Mouse (Mus musculus) gastrocnemius, postnatal 14 days (tissue): ENCODE measurements around the gene Garnl3. TPM values are rescaled to one million over a fixed set of nuclear protein-coding genes. Genes with fewer than 3 reads are reported as not detected.

ENCODE experiments used
- DNase-seq: peaks from one replicate; pipeline ENCODE4 v3.0.0; 2021; ENCODE audit warnings: mixed read lengths
- intact Hi-C: fragments of 180-260 bp; cut with DNase I; formaldehyde crosslinking; loops from one replicate; pipeline ENCODE4 v1.15.1; 2025; ENCODE audit warnings: low total_unique reads
- total RNA-seq, 2 experiments: library from RNA; stranded (reverse); gene quantifications; 2 replicates each; pipeline ENCODE4 v1.2.3; 2021

Gene Garnl3
- total RNA-seq, 2 experiments from 2014 or later, result 2.0 to 2.3 TPM

- intact Hi-C loops, result no loop called here
- DNase-seq, result no peak
Observed at GRCm38 (mm10) chr2:32963544-32963943, 167.9 kb downstream of the Garnl3 start.

GRCm38 (mm10) chr2:32962875-32963220 lies 168.6 kb downstream of the Garnl3 start:
- intact Hi-C loops, result no loop called here

GRCm38 (mm10) chr2:32962062-32962874 lies 169.2 kb downstream of the Garnl3 start:
- no peak for DNase-seq
- intact Hi-C loops, result no loop called here

More at GRCm38 (mm10) chr2:32962875-32963220, 168.6 kb downstream of the Garnl3 start:
- DNase-seq, result no peak

- intact Hi-C loops, result no loop called here
- peak; percentile 97 for DNase-seq
Observed at GRCm38 (mm10) chr2:32961192-32961995, 170.1 kb downstream of the Garnl3 start, which contains the start of the genes Rpl12 and Lrsam1. Gene Rpl12 (plus strand): TSS chr2:32961559. Gene Lrsam1 (minus strand): TSS chr2:32961614.

- intact Hi-C loops, result no loop called here
- no peak for DNase-seq
Observed at GRCm38 (mm10) chr2:32960273-32960672, 171.2 kb downstream of the Garnl3 start.

DNA sequence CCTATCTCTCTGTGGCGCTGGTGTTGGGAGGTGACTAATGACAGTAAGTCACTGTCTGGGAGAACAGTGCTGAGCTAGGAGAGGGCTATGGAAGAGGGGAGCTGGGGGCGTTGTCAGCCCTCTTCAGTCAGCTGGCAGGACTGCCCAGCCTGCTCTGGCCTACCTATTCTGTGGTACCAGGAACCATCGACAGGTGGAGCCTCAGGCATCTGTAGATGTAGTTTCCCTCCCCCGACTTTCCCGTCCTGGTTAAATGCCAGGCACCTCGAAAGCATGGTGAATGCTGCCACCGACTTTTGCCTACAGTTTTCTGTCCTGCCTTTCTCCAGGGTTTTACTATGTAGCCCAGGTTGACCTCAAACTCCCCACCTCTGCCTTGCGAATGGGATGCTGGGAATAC lies 174.1 kb downstream of the Garnl3 start:
- no peak for DNase-seq
- intact Hi-C loops, result no loop called here

GRCm38 (mm10) chr2:32954581-32954980 lies 176.9 kb downstream of the Garnl3 start:
- intact Hi-C loops, result no loop called here
- no peak for DNase-seq

DNA sequence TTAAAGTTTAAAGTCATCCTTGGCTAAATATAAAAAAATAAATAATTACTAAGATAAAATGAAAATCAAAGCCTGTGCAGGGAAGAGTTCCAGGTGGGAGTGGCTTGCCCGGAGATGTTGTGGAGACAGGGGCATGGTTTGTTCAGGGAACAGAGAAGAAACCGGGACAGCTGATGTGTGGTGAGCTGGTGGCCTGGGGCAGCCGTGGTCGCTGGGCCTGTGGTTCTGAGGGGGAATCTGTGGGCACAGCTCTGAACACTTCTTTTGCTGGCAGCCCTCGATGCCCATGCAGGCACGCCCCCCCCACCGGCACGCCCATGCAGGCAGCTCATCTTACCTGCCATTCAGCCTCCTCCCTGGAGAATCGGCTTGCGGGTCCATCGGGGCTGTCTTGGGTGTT lies 184.0 kb downstream of the Garnl3 start:
- intact Hi-C loops, result no loop called here
- DNase-seq, result no peak

GRCm38 (mm10) chr2:32940483-32940882 lies 191.0 kb downstream of the Garnl3 start:
- intact Hi-C loops, result no loop called here
- DNase-seq, result no peak

DNA sequence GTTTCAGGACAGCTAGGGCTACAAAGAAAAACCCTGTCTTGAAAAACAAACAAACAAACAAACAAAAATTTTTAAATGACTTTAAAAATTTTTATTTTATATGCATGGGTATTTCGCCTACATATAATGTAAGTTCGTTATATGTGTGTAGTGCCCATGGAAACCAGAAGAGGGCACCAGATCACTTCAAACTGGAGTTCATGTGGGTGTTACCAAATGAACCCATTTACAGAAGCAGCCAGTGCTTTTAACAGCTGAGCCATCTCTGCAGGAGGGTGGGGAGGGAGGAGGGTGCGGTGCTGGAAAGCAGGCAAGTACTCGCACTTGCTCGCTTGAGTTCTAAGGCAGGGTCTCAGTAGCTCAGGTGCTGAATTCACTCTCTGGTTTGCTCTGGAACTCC lies 192.0 kb downstream of the Garnl3 start:
- intact Hi-C loops, result no loop called here
- DNase-seq, result peak; percentile 39

DNA sequence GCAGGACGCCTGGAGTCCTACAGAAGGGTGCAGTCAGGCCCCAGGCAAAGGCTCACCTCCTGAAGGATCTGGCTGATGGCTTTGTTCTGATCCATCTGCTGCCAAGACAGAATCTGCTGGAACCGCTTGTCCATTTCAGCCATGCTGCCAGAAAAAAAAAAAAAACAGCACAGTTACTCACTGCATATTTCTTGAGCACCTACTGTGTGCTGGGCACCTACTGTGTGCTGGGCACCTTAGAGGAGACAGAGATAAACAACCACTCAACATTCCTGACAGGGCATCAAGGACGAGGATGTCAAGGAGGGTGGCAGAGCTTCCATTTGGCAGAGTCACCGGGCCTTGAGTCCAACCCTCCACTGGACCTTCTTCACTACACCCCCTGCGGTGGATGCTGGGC lies 192.7 kb downstream of the Garnl3 start:
- intact Hi-C loops, result no loop called here
- DNase-seq, result no peak

Other genes starting within 250 kb of the Garnl3 start
- gene Rpl12, start 170.1 kb downstream of the Garnl3 start, total RNA-seq, result 100 to 1,000 TPM; 105 to 143 TPM
- 10 to 100 TPM; 12.0 to 12.2 TPM for gene Lrsam1, start 170.0 kb downstream of the Garnl3 start, total RNA-seq
- gene Slc2a8, start 149.6 kb downstream of the Garnl3 start, total RNA-seq, result 10 to 100 TPM in 1 of 2 experiments, 1 to 10 TPM in 1; 8.5 to 10.5 TPM
- gene Angptl2, start 84.4 kb upstream of the Garnl3 start, total RNA-seq, result 100 to 1,000 TPM; 121 to 163 TPM
- gene Ralgps1, start 239.8 kb upstream of the Garnl3 start, total RNA-seq, result 1 to 10 TPM; 2.7 to 3.3 TPM